Mouse (Mus musculus) midbrain, embryonic 10.5 days (tissue): ENCODE results near the gene Xrcc2. TPM values are rescaled to one million over a fixed set of nuclear protein-coding genes. Genes with fewer than 3 reads are reported as not detected.

ENCODE experiments used
- DNase-seq: peaks from one replicate; pipeline ENCODE4 v3.0.0-alpha.2; 2017; ENCODE audit warnings: low spot score
- H3K27ac ChIP-seq: fragments of 300-500 bp; sonication (generic); replicated peaks from 2 replicates; pipeline ENCODE4 v1.5.1; 2016; ENCODE audit warnings: mild to moderate bottlenecking
- H3K27me3 ChIP-seq: fragments of 300-500 bp; sonication (generic); 2 replicates; pipeline ENCODE4 v1.6.1; 2016; ENCODE audit warnings: low read depth, mild to moderate bottlenecking; ENCODE audit not compliant: poor library complexity, severe bottlenecking
- H3K36me3 ChIP-seq: fragments of 300-500 bp; sonication (generic); 2 replicates; pipeline ENCODE4 v1.6.1; 2016; ENCODE audit warnings: mild to moderate bottlenecking, moderate library complexity
- H3K4me1 ChIP-seq: fragments of 300-500 bp; sonication (generic); 2 replicates; pipeline ENCODE4 v1.6.1; 2016
- H3K4me3 ChIP-seq: fragments of 300-500 bp; sonication (generic); 2 replicates; pipeline ENCODE4 v1.5.1; 2016; ENCODE audit warnings: mild to moderate bottlenecking, moderate library complexity
- H3K9me3 ChIP-seq: fragments of 300-500 bp; sonication (generic); replicated peaks from 2 replicates; pipeline ENCODE4 v1.6.1; 2016; ENCODE audit warnings: mild to moderate bottlenecking
- WGBS: fragments of 180-500 bp; shearing (Covaris S2); methylation state at CpG from one replicate; pipeline ENCODE4 v1.1.7; 2016; 5-methylcytosine and 5-hydroxymethylcytosine counted together
- polyA plus RNA-seq: library from polyadenylated mRNA; unstranded; fragments of >200 nt; fragmentation: Nextera tagmentation; extraction: Ambion mirVana; gene quantifications from 2 replicates; pipeline ENCODE4 v1.2.1, GENCODE M21; 2016

The Xrcc2 gene
- polyA plus RNA-seq, 1 experiment from 2014 or later, result 17.3 TPM

DNA sequence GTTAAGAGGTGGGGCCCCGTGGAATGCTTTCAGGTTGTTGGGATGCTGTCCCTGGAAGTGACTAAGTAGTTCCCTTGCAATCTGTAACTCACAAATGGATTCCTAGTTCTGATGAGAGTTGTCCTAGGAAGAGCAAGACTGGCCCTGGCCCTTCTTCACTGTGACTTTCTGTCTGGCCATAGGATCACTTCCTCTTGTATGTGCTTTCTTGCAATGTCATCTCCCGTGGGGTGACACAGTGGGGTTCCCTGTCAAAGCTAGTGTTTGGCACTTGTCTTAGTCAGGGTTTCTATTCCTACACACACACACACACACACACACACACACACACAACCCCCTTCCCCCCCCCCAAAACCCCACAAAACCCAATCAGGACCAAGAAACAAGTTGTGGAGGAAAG, 42.5 kb downstream of the Xrcc2 start:
- Histone ChIP-seq H3K36me3 (no peaks in the 10 kb centered on the region), H3K27ac (no peak overlapping the region), H3K9me3 (no peaks in the 10 kb centered on the region), H3K27me3 (no peaks in the 10 kb centered on the region), H3K4me3 (no peak overlapping the region), H3K4me1 (peaks cover 7% of the 10 kb centered on the region; the same call in 1 of the 2 replicates)
- WGBS, result 82% methylated on average over 2 of the region's 2 CpGs
- no peak for DNase-seq

DNA sequence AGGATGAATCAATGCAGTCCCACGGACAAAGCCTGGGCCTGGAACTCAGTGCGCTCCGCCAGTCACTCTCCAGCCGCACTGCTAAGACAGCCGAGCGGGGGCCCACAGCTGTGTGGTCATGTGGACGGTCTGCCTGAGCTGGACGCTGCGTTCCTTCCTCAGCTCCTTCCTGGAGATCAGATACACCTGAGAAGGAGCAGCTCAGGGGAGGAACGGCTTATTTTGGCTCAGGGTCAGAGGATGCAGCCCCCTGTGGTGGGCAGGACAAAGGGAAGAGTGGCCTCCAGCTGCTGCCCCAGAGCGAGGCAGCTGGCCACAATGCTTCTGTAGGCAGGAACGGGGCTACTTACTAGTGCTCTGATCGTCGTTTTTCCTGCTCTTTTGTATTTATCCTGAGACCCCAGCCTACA, 51.0 kb downstream of the Xrcc2 start:
- Histone ChIP-seq H3K27ac (peak overlapping the region; percentile 69), H3K4me3 (peak overlapping the region; percentile 40)
- 3% methylated on average over 14 of the region's 14 CpGs for WGBS

DNA sequence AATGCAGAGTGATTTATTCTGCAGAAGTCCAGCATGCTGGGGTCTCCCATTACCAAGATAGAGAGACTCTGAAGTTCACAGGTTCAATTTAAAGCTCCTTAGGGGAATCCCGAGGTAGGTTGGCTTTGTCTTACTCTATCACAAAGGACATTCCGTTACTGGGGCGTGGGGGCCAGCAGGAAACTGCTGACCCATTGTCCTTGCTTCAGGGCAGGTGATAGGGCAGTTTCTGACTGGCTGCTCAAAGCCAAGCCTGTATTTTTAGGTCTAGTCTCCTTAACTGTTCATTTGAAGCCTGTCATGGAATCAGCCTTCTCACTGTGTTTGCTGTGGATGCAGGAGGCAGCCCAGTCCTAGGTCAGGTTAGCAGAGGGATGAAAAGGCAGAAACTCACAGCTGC, 52.2 kb downstream of the Xrcc2 start:
- no peak overlapping the region for H3K27ac ChIP-seq
- DNase-seq, result no peak
- 0 out of 2 replicates have a peak, but pooled peaks cover 6% of the 10 kb centered on the region for H3K27me3 ChIP-seq
- no peak overlapping the region for H3K4me3 ChIP-seq
- peaks cover 3% of the 10 kb centered on the region for H3K36me3 ChIP-seq
- WGBS, result 31% methylated on average over 3 of the region's 3 CpGs
- peaks cover 21% of the 10 kb centered on the region for H3K4me1 ChIP-seq
- no peaks in the 10 kb centered on the region for H3K9me3 ChIP-seq

More for the DNA sequence above, 51.0 kb downstream of the Xrcc2 start:
- DNase-seq, result peak; percentile 54
- Histone ChIP-seq H3K9me3 (no peaks in the 10 kb centered on the region), H3K27me3 (0 out of 2 replicates have a peak, but pooled peaks cover 6% of the 10 kb centered on the region), H3K4me1 (peaks cover 21% of the 10 kb centered on the region), H3K36me3 (peaks cover 3% of the 10 kb centered on the region)

DNA sequence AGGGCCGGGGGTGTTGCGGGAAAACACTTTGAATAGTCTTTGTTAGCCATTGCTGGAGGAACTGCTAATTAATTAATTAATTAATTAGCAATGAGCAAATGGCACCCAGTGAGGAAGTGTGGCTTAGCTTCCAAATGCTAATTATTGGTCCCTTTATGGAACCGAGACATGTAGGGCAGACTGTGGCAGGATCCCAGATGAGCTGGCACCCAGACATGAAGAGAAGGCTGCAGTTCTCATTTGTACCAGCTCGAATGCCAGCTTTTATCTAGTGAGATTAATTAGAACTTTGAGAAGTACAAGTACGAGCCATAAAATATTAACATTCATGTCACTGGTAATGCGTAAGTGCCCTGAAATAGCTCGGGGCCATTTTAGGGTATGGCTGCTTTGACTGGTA, 53.2 kb downstream of the Xrcc2 start:
- Histone ChIP-seq H3K36me3 (peaks cover 3% of the 10 kb centered on the region), H3K9me3 (no peaks in the 10 kb centered on the region), H3K4me3 (no peak overlapping the region), H3K27me3 (0 out of 2 replicates have a peak, but pooled peaks cover 6% of the 10 kb centered on the region), H3K27ac (no peak overlapping the region), H3K4me1 (peaks cover 21% of the 10 kb centered on the region)
- DNase-seq, result no peak
- WGBS, result 92% methylated on average over 7 of the region's 7 CpGs

DNA sequence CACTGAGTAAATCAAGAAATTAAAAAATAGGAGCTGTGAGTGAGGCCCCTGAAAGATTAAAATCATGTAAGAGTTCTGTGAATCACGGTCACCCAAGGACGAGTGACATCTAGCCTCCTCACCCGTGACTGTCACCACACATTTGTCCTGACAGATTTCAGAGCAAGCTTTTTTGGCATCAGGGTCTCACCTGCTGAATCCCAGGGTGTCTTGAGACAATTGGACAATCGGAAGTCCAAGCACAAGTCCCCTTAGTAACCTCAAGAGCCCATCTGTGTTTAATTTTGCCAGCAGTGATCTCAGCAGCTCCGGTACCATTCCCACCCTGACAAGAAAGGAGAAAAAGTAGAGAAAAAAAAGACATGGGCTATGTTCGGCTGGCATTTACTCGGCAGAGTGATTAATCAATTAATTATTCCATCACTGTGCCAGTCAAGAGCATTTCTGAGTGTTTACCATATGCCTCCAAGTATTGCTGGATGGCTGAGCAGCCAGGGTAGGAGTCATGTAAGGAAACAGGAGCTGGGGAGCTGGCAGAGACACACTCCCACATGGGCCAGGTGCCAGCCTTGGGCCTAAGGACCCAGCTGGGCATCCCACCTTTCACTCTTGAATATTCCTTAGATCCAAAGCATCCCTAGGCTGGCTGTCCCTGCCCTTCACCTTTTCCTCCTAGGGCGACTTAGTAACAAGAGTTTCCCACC, 59.8 kb downstream of the Xrcc2 start:
- Histone ChIP-seq H3K4me3 (no peak overlapping the region), H3K36me3 (no peaks in the 10 kb centered on the region), H3K27me3 (no peaks in the 10 kb centered on the region), H3K9me3 (no peaks in the 10 kb centered on the region), H3K27ac (no peak overlapping the region), H3K4me1 (no peaks in the 10 kb centered on the region)
- 84% methylated on average over 8 of the region's 8 CpGs for WGBS
- no peak for DNase-seq

DNA sequence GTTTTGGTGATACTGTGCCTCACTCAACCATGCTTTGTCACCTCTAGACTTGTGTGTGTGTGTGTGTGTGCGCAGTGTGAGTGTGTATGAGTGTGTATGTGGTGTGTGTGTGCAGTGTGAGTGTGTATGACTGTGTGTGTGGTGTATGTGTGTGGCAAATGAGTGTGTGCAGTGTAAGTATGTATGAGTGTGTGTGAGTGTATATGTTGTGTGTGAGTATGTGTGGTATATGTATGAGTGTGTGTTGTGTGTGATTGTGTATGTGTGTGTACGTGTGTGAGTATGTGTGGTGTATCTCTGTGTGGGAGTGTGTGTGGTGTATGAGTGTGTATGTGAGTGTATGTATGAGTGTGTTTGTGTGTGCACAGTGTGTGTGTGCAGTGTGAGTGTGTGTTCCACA, 61.1 kb downstream of the Xrcc2 start:
- H3K36me3 ChIP-seq, result no peaks in the 10 kb centered on the region
- H3K4me1 ChIP-seq, result no peaks in the 10 kb centered on the region
- H3K9me3 ChIP-seq, result no peaks in the 10 kb centered on the region
- no peak overlapping the region for H3K27ac ChIP-seq
- no peak overlapping the region for H3K4me3 ChIP-seq
- 90% methylated on average over 2 of the region's 2 CpGs for WGBS
- no peaks in the 10 kb centered on the region for H3K27me3 ChIP-seq
- DNase-seq, result no peak

DNA sequence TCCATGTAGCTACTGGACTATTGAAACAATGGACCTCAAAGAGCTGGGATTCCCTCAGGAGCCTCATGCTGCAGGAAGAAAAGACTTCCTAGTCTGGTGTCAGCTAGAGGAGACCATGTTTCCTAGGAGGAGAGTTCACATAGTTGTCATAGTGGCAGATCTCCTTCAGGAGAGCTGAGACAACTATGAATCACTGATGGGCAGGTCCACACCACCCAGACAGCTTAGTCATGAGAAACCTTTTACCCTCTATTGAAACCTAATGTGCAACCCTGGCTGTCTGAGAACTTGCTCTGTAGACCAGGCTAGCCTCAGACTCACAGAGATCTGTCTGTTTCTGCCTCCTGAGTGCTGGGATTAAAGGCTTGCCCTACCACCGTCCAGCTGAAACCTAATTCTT, 62.9 kb downstream of the Xrcc2 start:
- no peak for DNase-seq
- no peaks in the 10 kb centered on the region for H3K27me3 ChIP-seq
- H3K4me1 ChIP-seq, result no peaks in the 10 kb centered on the region
- no peak overlapping the region for H3K4me3 ChIP-seq
- H3K36me3 ChIP-seq, result no peaks in the 10 kb centered on the region
- no peak overlapping the region for H3K27ac ChIP-seq
- WGBS, result 93% methylated on average over 1 of the region's 1 CpGs
- H3K9me3 ChIP-seq, result no peaks in the 10 kb centered on the region

Other genes starting within 250 kb of the Xrcc2 start
- 10.5 and 13.2 TPM in 2 replicates for gene Kmt2c, start 207.0 kb downstream of the Xrcc2 start, polyA plus RNA-seq
- gene Cct8l1, start 189.8 kb downstream of the Xrcc2 start, polyA plus RNA-seq, result 0.09 TPM in 1 of 2 replicates, not detected in the other
- 7.0 and 7.2 TPM in 2 replicates for gene Actr3b, start 54.2 kb upstream of the Xrcc2 start, polyA plus RNA-seq
- 0.10 TPM in 1 of 2 replicates, not detected in the other for gene Gm21663, start 236.6 kb upstream of the Xrcc2 start, polyA plus RNA-seq
- gene Gm21671, start 248.6 kb upstream of the Xrcc2 start, polyA plus RNA-seq, result 0.06 TPM in 1 of 2 replicates, not detected in the other